Mouse (Mus musculus) C2C12 (cell line): ENCODE measurements around the gene Hck.

Experiments used
- CTCF ChIP-seq: IDR thresholded peaks from one replicate; pipeline ENCODE4 v1.5.1; 2011; ENCODE audit not compliant: control insufficient read depth, insufficient read depth, insufficient read length
- FOSL1 ChIP-seq: IDR thresholded peaks from one replicate; pipeline ENCODE4 v1.8.0; 2011; ENCODE audit warnings: mild to moderate bottlenecking, low read length; ENCODE audit not compliant: poor library complexity, insufficient read depth, severe bottlenecking
- MYOD1 ChIP-seq: IDR thresholded peaks from one replicate; pipeline ENCODE4 v1.6.1; 2011; ENCODE audit warnings: low read depth; ENCODE audit not compliant: control insufficient read depth, insufficient read length
- USF1 ChIP-seq: IDR thresholded peaks from one replicate; pipeline ENCODE4 v1.6.1; 2011; ENCODE audit warnings: low read depth, mild to moderate bottlenecking, control low read depth, moderate library complexity

DNA sequence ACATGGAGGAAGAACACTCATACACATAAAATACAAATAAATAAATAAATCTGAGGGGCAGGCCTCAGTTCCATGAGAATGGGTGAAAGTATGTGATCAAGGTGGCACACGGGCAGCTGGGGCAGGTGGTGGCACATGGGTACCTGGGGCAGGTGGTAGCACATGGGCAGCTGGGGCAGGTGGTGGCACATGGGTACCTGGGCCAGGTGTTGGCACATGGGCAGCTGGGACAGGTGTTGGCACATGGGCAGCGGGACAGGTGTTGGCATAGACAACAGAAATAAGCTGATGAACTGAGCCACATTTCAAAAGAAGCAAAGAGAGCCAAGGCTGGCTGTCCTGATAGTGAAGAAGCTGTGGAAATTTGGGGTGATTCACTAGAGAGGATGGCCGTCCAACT is 41.5 kb downstream of the Hck start:
- no peak for TF ChIP-seq CTCF
- TF ChIP-seq USF1, result no peak
- TF ChIP-seq FOSL1, result no peak
- TF ChIP-seq MYOD1, result no peak
